Mouse (Mus musculus) CD4-positive naive resting alpha-beta T cell, adult 76 days (primary cell): ENCODE measurements around the gene Cd47. TPM values are rescaled to one million over a fixed set of nuclear protein-coding genes. Genes with fewer than 3 reads are reported as not detected.

ENCODE experiments used
- total RNA-seq: library from RNA; stranded (reverse); gene quantifications from one replicate; pipeline ENCODE4 v1.2.4, GENCODE M21; 2023

Gene Cd47
- 223 TPM for total RNA-seq

DNA sequence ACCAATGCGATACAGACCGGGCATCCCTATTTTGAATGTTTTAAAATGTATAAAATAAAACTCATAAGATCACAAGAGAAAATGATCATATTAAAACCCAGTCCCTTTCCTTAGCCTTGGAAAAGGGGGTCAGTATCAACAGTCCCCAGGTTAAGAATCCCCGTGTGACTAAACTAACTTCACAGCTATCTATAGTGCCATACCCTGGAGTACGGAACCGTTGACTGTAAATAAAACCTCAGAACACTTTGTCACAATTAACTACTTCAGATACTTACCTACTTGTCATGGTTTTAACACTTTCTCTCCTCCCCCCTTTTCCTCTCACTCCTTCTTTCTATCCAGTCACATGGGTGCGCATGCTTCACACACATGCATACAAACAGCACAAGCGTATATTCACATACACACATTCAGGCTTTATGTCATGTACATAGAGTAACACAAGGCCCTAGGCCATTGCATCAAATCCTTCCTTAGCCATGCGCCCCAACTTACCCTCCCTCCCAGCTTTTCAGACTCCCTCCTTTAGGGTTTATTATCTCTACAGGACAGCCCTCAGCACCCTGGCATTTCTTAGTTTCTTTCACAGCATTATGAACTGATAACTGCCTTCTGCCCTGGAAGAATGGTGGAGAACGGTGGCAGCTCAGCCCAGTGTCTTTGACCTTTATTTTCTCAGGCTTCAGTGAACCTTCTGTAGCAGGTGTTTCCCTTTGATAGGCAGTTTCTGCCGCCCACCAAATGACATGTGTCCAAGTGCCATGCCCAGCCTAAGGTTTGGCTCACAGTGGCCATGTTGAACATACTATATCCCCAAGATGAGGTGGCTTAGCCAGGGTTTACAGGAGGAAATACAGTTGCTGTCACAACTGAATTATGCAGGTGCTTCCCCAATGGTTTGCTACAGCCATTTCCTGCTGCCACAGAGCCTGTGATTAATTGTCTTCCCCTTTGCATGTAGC, at the start of gene Cd47:
Gene Cd47, plus strand, starts transcription at position 937 of the 965 bp plus-strand sequence.

Other genes with a start within 250 kb of the Cd47 start
- 7.2 TPM for gene Ift57, start 101.3 kb upstream of the Cd47 start, total RNA-seq